Mouse (Mus musculus): ENCODE data around the gene Lbhd1. TPM values are rescaled to one million over a fixed set of nuclear protein-coding genes. Genes with fewer than 3 reads are reported as not detected.
"Not testable (repeated sequence)": the region's sequence is repeated elsewhere in the genome, so short reads cannot be mapped to it uniquely, and the experiment has no call there.

Gene Lbhd1
- polyA plus RNA-seq (2012; rRNA removed) (6.0 and 6.1 TPM in 2 replicates), polyA plus RNA-seq (2014; fragmentation: Nextera tagmentation; extraction: Ambion mirVana) (59.6 and 70.0 TPM in 2 replicates)

- H3K4me1 ChIP-seq (ENCODE audit: control insufficient read depth, insufficient read depth, low read length), result peaks cover 11% of the 10 kb centered on the region; the same call in 1 of the 2 replicates
- no peaks in the 10 kb centered on the region for H3K9me3 ChIP-seq (ENCODE audit: control insufficient read depth, low read length)
- no peaks in the 10 kb centered on the region for H3K27me3 ChIP-seq (ENCODE audit: control insufficient read depth, insufficient read depth, low read length)
- ATAC-seq (ENCODE audit: low FRiP score, low read depth) (no peak), DNase-seq (ENCODE audit: low spot score) (no peak)
- H3K9ac ChIP-seq (ENCODE audit: low read depth, low read length, severe bottlenecking), result no peak within 1 kb of the TSS
- no peak within 1 kb of the TSS for H3K4me2 ChIP-seq (replicated peaks; ENCODE audit: low read depth, low read length, severe bottlenecking)
- H3K4me3 ChIP-seq (replicated peaks; ENCODE audit: low read length), result no peak within 1 kb of the TSS
- 78% methylated on average over 3 of the region's 3 CpGs for WGBS
- H3K36me3 ChIP-seq (ENCODE audit: control insufficient read depth, insufficient read depth, low read length), result 0 out of 2 replicates have a peak, but pooled peaks cover under 1% of the 10 kb centered on the region
- no peak for TF ChIP-seq POLR2A (IDR thresholded peaks at IDR 0.05; ENCODE audit: borderline replicate concordance, extremely low read depth, insufficient read depth, insufficient read length)
- no peak within 1 kb of the TSS for H3K27ac ChIP-seq (replicated peaks; ENCODE audit: low read depth, low read length)
Measured at GRCm38 (mm10) chr19:8883616-8884015, at the start of gene Lbhd1, which contains the start of gene Gm49403. Gene Lbhd1 (plus strand): TSS chr19:8883732. Gene Gm49403 (plus strand): TSS chr19:8883930.

DNA sequence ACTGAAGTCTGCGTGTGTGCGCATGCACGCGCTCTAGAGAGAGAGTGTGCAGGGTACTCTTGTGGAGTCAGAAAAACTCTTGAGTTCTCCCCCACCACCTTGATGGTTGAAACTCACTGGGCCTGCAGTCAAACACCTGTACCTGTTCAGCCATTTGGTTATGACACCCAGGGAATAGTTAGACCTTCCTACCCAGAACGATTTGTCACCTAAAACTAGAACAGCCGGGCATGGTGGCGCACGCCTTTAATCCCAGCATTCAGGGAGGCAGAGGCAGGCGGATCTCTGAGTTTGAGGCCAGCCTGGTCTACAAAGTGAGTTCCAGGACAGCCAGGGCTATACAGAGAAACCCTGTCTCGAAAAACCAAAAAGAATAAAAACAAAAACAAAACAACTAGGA, 47.2 kb upstream of the Lbhd1 start:
- H3K4me3 ChIP-seq (replicated peaks; ENCODE audit: low read length); H3K4me2 ChIP-seq (replicated peaks; ENCODE audit: low read depth, low read length, severe bottlenecking); H3K9me3 ChIP-seq (ENCODE audit: control insufficient read depth, low read length); ATAC-seq (ENCODE audit: low FRiP score, low read depth); H3K9ac ChIP-seq (ENCODE audit: low read depth, low read length, severe bottlenecking); H3K27me3 ChIP-seq (ENCODE audit: control insufficient read depth, insufficient read depth, low read length); H3K27ac ChIP-seq (replicated peaks; ENCODE audit: low read depth, low read length); DNase-seq (ENCODE audit: low spot score): not testable (repeated sequence)
- WGBS, result 98% methylated on average over 10 of the region's 10 CpGs
- Histone ChIP-seq H3K4me1 (ENCODE audit: control insufficient read depth, insufficient read depth, low read length) (peaks cover 25% of the 10 kb centered on the region), H3K36me3 (ENCODE audit: control insufficient read depth, insufficient read depth, low read length) (peaks cover 44% of the 10 kb centered on the region)

DNA sequence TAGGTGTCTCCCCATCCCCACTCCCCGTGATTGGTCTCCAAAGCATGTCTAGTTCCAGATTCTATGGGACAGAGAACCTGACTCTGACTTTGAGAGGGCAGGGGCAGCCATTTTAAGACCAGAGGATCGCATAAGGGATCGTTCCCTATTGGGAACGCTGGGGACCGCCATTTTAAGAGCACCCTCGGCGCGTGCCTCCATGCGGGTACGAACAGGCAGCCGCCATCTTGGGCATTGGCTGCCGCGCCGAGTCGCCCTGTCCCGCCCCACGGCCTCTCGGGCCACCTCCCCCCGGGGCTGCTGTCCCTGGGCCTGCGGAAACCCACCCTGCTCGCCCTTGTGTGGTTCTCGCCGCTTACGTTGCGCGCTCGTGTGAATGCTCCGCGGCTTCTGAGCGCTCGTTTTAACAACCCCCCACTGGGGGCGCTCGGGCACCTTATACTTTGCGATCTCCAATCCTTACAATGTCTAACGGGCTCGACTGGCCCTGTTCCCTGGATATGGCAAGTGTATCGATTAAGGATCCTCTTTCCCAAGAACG, 46.2 kb upstream of the Lbhd1 start, which contains the start of gene Bscl2:
Gene Bscl2, plus strand, starts transcription at position 217 of the 541 bp plus-strand sequence.
- TF ChIP-seq POLR2A (IDR thresholded peaks at IDR 0.05; ENCODE audit: borderline replicate concordance, extremely low read depth, insufficient read depth, insufficient read length), result 0 out of 2 replicates have a peak, but pooled peaks have one; percentile 49
- DNase-seq (ENCODE audit: low spot score) (peak; percentile 85), ATAC-seq (ENCODE audit: low FRiP score, low read depth) (peak; percentile 87)
- H3K9me3 ChIP-seq (ENCODE audit: control insufficient read depth, low read length), result no peaks in the 10 kb centered on the region
- peaks cover 25% of the 10 kb centered on the region for H3K4me1 ChIP-seq (ENCODE audit: control insufficient read depth, insufficient read depth, low read length)
- H3K27me3 ChIP-seq (ENCODE audit: control insufficient read depth, insufficient read depth, low read length), result no peaks in the 10 kb centered on the region
- peak within 1 kb of the TSS; percentile 76 for H3K4me2 ChIP-seq (replicated peaks; ENCODE audit: low read depth, low read length, severe bottlenecking)
- WGBS, result under 1% methylated on average over 31 of the region's 38 CpGs
- H3K9ac ChIP-seq (ENCODE audit: low read depth, low read length, severe bottlenecking), result peak within 1 kb of the TSS; percentile 77
- peaks cover 35% of the 10 kb centered on the region for H3K36me3 ChIP-seq (ENCODE audit: control insufficient read depth, insufficient read depth, low read length)
- peak within 1 kb of the TSS; percentile 51 for H3K4me3 ChIP-seq (replicated peaks; ENCODE audit: low read length)
- peak within 1 kb of the TSS; percentile 97 for H3K27ac ChIP-seq (replicated peaks; ENCODE audit: low read depth, low read length)

DNA sequence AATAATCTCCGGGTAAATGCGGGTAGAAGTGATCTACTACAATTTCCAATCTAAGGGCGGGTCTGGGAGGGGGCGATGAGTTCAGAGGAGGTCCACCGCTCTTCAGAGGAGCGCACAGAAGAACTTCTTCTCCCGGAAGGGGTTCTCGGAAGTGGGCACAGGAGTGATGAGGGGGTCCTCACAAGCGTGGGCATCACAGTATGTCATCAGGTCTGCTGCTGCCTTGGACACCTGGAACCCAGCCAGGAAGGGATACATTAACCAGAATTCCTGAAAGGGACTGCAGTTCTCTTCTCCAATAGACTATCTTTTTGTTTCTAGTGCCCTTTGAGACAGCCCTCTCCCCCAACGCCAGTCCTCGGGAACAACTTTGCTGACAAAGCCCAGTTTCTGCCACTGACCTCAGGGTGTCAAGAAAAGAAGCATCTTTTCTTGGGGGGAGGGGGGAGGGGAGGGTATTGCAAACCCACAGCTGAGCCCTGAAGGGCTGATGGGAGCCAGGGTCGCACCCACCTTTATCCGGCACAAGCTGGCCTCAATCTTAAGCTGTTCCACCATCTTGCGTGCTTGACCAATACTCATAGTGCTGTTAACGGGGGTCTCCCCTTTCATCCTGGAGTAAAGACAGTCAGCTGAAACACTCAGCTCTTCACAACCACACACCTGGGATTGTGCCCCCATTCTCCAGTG, 45.3 kb upstream of the Lbhd1 start:
- peak; percentile 27; the same call in 1 of the 2 replicates for ATAC-seq (ENCODE audit: low FRiP score, low read depth)
- DNase-seq (ENCODE audit: low spot score), result no peak
- no peak for TF ChIP-seq POLR2A (IDR thresholded peaks at IDR 0.05; ENCODE audit: borderline replicate concordance, extremely low read depth, insufficient read depth, insufficient read length)
- peaks cover 25% of the 10 kb centered on the region for H3K4me1 ChIP-seq (ENCODE audit: control insufficient read depth, insufficient read depth, low read length)
- peak overlapping the region; percentile 97 for H3K27ac ChIP-seq (replicated peaks; ENCODE audit: low read depth, low read length)
- H3K4me2 ChIP-seq (replicated peaks; ENCODE audit: low read depth, low read length, severe bottlenecking), result peak overlapping the region; percentile 76
- H3K9me3 ChIP-seq (ENCODE audit: control insufficient read depth, low read length), result no peaks in the 10 kb centered on the region
- H3K36me3 ChIP-seq (ENCODE audit: control insufficient read depth, insufficient read depth, low read length), result peaks cover 35% of the 10 kb centered on the region
- 21% methylated on average over 15 of the region's 15 CpGs for WGBS
- H3K9ac ChIP-seq (ENCODE audit: low read depth, low read length, severe bottlenecking), result peak overlapping the region; percentile 77
- no peaks in the 10 kb centered on the region for H3K27me3 ChIP-seq (ENCODE audit: control insufficient read depth, insufficient read depth, low read length)
- peak overlapping the region; percentile 51 for H3K4me3 ChIP-seq (replicated peaks; ENCODE audit: low read length)

GRCm38 (mm10) chr19:8839103-8839907, 44.2 kb upstream of the Lbhd1 start, which contains the start of gene Gng3:
Gene Gng3 (minus strand): TSS chr19:8839194.
- 58% methylated on average over 11 of the region's 11 CpGs for WGBS
- no peak for DNase-seq (ENCODE audit: low spot score)

More at GRCm38 (mm10) chr19:8839103-8839907, 44.2 kb upstream of the Lbhd1 start, which contains the start of gene Gng3:
- Histone ChIP-seq H3K27ac (replicated peaks; ENCODE audit: low read depth, low read length) (peak within 1 kb of the TSS; percentile 97), H3K36me3 (ENCODE audit: control insufficient read depth, insufficient read depth, low read length) (peaks cover 26% of the 10 kb centered on the region), H3K4me2 (replicated peaks; ENCODE audit: low read depth, low read length, severe bottlenecking) (peak within 1 kb of the TSS; percentile 76), H3K27me3 (ENCODE audit: control insufficient read depth, insufficient read depth, low read length) (no peaks in the 10 kb centered on the region), H3K9ac (ENCODE audit: low read depth, low read length, severe bottlenecking) (peak within 1 kb of the TSS; percentile 77), H3K4me3 (replicated peaks; ENCODE audit: low read length) (peak within 1 kb of the TSS; percentile 51), H3K9me3 (ENCODE audit: control insufficient read depth, low read length) (no peaks in the 10 kb centered on the region), H3K4me1 (ENCODE audit: control insufficient read depth, insufficient read depth, low read length) (peaks cover 25% of the 10 kb centered on the region)
- no peak for TF ChIP-seq POLR2A (IDR thresholded peaks at IDR 0.05; ENCODE audit: borderline replicate concordance, extremely low read depth, insufficient read depth, insufficient read length)
- ATAC-seq (ENCODE audit: low FRiP score, low read depth), result no peak

Data from limb, embryonic 14.5 days (tissue).